Mouse (Mus musculus) left cerebral cortex, postnatal 25 days (tissue): ENCODE results near the gene Fndc3b. TPM values are rescaled to one million over a fixed set of nuclear protein-coding genes. Genes with fewer than 3 reads are reported as not detected.

Experiments used
- DNase-seq, 2 experiments: peaks; one replicate each; pipeline ENCODE4 v3.0.0; 2022; ENCODE audit warnings: low spot score in 2 of 2, mixed read lengths in 1 of 2
- intact Hi-C: fragments of 180-260 bp; cut with DNase I; formaldehyde crosslinking; loops from one replicate; pipeline ENCODE4 v1.15.1; 2025
- total RNA-seq, 2 experiments: library from RNA; stranded (reverse); gene quantifications; 2 replicates each; pipeline ENCODE4 v1.2.3; 2021

Fndc3b gene
- total RNA-seq, 2 experiments from 2014 or later, result 26.5 to 30.0 TPM

DNA sequence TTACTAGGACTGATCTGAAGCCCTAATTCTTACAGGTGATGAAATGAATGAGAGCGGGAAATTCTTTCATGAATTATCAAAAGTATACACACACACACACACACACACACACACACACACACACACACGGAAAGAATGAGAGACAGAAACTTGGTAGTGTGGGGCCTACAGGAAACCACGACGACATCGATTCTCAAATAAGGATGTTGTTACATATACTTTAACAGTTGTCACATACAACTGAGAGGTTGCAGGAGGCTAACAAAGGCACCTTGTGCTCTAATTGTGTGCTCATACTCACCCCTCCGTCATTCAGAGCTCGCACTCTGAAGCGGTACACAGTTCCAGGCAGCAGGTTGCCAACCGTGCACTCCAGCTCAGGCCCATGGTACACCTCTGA lies 252.7 kb downstream of the Fndc3b start:
- intact Hi-C loops, result no loop called here
- DNase-seq, result no peak

DNA sequence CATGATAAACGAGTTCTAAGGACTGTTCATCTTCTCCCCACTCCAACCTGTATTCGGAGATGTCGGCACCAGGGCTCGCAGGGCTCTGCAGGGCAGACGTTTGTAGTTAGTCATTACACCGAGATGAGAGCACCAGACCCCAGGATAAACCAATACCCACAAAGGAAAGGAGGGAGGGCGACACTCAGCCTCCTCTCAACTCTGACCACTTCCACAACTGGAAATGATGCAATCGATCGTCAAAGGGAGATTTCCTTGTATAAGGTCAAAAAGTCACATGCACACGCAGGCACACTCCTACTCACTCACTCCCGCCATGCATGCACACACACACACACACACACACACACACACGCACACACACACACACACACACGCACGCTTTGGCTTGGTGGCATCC lies 254.6 kb downstream of the Fndc3b start:
- DNase-seq, result no peak
- intact Hi-C loops, result no loop called here

DNA sequence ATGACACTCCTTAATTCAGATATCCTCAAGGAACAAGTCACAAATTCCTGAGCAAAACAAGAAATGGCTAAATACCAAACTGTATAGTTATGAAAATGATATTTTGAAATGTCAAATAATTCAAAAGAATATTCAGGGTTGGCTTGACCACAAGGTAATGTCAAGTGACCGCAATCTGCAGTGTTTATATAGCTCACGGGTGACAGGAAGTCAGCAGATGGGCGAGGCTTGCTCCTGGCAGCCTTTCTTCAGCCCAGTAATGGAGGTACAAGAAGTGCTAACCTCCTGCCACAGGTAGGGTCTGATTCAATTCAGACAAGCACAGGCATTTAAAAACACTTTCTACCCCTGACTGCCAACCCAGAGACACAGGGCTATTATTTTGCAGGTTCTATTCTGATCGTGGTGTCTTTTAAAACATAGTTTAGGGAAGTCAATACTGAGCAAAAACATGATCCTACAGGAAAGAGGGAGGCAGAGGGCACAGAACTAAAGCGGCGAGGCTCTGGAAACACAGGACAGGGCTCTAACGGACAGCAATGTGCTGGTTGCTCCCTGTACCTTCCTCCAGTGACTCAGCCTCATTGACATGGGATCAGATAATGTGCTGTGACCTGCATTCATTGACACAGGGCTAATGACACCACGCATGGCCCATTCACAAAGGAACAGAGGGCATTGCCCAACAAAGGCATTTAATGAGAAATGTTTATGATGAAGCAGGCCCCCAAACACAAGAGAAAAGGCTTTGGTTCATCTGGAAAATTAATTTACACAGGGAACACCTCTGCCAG lies 256.5 kb downstream of the Fndc3b start:
- DNase-seq, result no peak
- intact Hi-C loops, result no loop called here

DNA sequence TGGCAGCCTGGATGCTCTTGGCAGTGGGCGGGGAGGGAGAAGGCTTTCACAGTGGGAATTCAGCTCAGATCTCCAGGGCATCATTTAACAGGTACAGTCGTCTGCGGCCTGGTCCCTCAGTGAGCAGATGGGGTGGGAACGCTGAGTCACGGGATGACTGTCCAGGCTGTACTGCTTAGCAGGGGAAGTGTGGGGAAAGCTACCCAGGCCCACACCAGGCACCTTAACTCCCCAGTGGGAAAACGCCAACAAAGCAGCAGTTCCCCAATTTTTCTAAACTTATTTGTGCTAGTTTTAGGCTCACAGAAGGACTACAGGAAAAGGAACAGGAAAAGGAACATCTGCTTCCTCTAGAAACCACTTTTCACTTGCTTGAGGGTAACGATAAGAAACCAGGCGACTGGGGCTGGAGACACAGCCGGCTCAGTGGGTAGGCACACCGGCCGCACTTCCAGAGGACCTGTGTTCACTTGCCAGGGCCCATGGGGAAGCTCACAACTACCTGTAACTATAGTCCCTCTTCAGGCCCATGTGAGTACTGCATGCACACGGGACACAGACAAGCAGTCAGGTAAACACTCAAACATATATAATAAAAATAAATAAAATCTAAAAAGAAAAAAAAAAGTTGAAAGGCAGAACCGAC lies 257.5 kb downstream of the Fndc3b start:
- DNase-seq, result peak in 1 of 2 experiments; percentile 48
- intact Hi-C loops, result no loop called here

DNA sequence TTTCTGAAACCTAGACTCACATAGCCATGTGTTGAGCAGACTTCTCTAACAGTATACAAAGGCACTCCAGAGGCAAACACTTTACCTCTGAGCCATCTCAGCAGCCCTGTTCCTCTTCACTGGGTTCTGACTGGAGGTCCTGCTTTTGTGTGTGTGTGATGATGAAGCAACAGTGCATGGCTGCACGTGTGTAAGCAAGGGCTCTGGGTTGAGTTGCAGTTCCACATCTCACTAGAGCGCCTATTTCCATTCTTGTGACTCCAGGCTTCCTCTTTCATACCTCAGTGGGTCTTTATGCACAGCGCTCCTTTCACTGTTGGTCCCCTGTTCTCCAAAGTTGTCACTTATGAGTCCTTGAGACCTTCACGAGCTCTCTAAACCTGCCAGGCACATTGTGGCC lies 261.7 kb downstream of the Fndc3b start:
- DNase-seq, result no peak
- intact Hi-C loops, result no loop called here

DNA sequence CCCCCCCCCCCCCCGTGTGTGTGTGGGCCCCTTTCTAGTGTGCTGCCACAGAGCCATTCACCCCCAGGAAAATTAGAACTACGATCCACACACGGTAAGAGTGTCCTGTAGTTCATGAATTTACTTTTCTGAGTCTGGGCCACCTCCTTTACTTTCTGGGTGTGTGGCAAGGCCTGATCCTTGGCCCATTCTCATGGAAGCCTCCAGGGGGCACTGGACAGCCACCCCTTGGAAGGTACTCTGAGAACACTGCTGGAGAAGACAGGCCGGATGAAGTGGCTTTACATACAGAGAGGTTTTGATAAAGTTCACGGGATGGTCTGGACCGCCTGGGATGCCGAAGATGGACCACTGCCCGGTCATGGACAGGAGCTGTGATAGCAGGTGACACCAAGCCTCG lies 262.7 kb downstream of the Fndc3b start:
- DNase-seq, result no peak
- intact Hi-C loops, result no loop called here

DNA sequence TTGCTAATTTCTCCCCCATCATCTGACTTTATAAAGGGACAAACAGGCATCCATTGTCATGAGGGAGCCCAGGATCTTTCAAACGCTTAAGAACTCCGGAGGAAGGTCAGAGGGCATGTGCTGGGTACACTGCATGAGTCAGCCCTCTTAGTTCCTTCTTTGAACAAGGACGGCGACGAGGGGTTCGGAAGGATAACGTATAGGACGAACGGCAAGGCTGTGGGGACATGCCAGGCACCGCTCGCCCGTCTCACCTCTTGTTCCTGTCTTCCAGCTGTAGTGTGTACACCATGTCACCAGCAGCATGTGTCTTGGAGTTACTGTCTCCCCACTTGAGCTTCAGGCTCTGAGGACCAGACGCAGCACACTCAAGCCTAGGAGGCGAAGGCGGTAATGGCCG lies 271.4 kb downstream of the Fndc3b start:
- intact Hi-C loops, result no loop called here
- no peak for DNase-seq

DNA sequence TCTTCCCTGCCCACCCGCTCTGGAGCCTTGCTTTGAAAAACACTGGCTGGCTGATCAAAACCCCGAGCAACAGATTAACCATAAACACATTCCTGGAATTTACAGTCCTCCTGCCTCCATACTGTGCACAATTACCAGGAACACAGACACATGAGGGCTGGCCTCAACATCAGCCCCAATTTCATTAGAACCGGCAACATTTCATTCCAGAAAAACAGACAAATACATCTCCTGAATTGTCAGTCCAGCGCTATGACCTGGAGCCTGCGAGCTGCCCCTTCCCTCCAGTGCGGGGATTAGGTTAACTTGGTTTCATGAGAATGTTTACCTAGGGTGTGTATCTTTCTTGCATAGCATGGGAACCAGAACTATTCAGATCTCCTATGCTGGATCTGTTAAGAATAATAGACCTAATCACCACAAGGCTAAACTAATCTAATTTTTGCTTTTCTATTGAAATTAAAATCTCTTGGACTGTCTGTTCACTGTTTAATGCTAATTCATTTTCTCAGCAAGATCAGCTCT lies 275.9 kb downstream of the Fndc3b start:
- intact Hi-C loops, result no loop called here

DNA sequence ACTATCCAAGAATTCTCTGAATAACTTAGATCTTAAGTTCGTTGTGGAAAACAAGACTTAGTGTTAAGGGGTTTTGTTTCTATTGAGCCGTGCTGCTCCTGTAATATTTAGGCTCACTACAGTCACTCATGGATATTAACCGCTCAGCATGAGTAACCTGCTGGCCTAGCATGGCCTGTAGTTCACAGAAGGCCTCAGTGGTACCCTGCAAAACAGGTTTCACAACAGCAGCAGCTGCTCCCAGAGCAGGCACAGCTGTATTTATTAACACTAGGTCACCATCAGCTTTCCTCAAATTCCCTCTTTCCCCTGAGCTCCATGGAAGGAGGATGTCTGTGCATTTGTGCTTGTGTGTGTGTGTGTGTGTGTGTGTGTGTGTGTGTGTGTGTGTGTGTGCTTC lies 278.1 kb downstream of the Fndc3b start:
- intact Hi-C loops, result no loop called here
- no peak for DNase-seq

More for the DNA sequence above, 275.9 kb downstream of the Fndc3b start:
- DNase-seq, result no peak

DNA sequence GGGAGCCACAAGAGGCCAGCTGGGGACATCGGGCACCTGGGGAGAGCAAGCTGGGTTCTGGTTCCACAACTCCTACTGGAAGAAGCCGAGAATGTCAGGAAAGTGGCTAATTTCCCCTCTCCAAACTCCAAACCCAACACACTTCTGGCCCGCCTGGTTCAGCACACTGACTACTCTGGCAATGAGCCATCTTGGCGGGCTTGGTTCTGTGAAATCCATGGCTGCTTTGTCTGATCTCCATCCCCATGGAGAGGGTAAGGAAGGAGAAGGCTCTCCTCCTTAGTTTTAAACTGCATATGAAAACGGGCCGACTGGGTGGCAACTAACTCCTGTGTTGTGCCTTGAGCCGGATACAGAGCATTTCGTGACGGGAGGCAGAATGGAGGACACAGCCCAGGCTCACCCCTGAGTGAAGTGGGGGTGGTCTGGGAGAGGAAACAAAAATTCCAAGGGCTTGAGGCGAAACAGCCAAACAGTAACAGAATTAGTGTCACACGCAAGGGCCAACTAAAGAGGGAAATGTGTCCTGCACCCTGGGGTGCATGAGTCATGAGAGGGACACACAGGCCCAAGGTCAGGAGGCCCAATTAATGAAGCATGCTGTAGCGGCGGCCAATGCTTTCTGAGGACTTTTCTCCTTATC lies 280.4 kb downstream of the Fndc3b start:
- intact Hi-C loops, result no loop called here
- peak in 1 of 2 experiments; percentile 17 for DNase-seq

DNA sequence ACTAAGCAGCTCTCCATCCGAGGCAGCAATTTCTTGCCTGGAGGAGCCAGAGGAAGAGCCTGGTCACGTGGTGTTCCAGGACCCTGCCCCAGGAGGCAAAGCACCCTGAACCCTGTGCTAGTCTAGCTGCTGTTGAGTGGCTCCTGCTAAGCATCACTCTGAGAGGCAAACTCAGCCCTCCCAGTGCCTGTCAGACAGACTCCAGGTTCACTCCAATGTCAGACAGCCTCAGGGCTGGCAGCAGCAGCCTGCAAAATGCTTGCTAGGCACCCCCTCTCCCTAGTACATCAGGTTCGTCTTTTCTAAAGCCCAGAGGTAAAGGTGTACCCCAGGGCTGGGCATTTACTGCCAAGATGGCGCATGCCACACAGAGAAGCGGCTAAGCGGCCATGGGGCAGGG lies 283.7 kb downstream of the Fndc3b start:
- no peak for DNase-seq
- intact Hi-C loops, result no loop called here

DNA sequence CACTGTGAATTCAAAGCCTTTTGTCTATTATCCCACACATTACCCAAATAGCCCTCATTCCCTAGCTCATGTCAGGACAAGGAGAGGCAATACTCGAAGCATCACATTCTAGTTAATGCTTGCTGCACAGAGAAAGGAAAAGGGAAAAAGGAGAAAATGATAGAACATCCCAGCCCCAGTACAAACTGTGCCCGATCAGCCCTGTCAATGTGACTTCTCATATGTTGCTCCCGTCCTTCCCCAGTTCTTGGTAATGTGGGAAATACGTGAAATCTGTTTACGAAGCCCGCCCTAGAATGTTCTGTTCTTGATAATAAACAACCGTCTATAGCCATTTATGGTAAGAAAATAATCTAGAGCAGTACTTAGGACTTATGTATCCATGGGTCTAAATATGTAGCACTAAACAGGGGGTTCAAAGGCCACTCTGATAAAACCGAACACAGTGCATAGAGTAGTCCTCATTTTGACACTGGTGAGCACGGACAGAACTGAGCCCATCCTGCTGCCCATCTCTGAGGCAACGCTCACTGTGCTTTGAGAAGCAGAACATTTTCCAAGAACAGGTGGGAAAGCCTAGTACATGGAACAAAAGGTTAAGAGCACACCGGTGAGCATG lies 286.9 kb downstream of the Fndc3b start:
- intact Hi-C loops, result no loop called here
- no peak for DNase-seq

DNA sequence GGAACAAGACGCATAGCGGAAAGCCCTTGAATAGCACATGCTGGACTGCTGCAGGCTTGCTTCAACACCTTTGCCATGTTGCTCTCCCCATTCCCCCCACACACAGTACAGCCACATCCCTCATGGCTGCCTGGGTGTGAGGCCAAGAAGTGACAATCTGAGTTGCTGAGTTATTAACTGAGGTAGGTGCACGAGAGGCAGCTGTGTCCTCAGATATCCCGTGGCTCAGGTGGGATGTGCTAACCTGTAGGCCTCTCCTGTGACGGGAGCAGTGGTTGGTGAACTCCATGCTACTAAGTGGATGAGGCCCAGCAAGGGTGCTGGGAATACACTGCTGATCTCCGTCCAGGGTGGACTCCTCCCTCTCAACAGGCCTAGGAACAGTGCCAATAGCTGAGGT lies 288.6 kb downstream of the Fndc3b start:
- intact Hi-C loops, result no loop called here
- no peak for DNase-seq

DNA sequence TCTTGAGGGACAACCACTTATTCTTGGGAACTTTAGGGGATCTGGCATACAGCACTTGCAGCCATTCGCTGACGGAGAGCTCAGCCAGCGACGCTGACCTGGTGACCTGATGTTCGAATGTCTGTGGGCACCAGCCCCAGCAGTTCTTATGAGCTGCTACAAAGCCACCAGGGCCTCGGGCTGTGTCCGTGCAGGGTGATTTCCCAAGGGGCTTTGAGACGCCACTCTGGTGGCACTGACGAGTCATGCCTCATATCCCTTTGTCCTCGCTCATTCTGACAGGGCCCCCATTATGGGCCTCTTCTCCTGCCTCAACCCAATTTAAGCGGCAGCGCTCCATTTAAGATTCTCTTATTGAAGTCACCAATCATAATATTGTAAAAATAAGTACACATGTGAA lies 289.1 kb downstream of the Fndc3b start:
- DNase-seq, result no peak
- intact Hi-C loops, result no loop called here

DNA sequence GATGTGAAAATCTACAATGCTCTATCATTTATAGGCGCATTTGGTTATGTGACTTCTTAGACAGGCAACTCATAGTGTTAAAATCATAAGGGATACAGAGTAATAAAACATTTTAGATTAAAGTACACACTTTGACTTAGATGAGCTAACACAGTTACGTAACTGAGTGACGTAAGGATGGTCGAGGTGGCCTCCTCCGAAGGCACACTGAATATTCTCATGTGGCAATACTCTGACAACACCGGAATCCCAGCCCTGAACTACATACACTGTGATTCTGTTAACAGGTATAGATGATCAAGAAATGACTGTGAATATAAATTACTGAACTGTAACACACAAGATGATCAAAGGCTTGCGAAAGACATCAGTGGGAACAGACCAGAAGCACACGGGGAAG lies 292.5 kb downstream of the Fndc3b start:
- intact Hi-C loops, result no loop called here
- no peak for DNase-seq

DNA sequence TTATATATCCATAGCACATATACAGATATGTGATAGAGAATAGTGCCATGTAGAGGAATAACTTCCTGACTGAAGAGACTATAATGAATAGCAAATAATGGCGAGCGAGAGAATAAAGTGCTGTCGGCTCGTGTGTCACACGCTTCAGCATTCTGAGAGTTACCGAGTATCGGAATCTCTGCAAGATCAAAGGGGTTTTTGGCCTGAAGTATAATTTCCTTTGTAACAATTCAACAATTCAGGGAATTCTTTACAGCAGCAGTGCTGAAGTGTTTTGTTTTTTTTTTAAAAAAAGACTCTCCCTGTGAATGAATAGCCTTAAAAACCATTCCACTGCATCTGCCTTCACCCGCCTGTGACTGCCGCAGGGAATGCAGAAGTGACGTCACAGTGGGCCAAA lies 294.3 kb downstream of the Fndc3b start:
- intact Hi-C loops, result no loop called here
- no peak for DNase-seq

DNA sequence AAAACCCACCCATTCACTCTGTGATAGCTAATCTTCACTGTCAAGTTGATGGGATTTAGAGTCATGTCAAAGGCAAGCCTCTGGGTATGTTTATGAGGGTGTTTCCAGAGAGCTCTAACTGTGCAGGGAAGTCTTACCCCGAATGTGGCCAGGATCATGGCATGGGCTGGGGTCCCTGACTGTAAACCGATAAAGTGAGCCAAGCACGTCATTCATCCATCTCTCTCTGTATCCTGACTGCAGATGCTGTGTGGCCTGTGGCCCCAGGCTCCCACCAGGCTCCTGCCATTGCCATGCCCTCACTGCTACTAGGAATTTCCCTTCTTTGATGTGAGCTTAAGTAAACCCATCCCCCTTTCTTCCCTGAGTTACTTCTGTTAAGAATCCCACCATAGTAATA lies 297.5 kb downstream of the Fndc3b start:
- intact Hi-C loops, result no loop called here
- DNase-seq, result no peak

DNA sequence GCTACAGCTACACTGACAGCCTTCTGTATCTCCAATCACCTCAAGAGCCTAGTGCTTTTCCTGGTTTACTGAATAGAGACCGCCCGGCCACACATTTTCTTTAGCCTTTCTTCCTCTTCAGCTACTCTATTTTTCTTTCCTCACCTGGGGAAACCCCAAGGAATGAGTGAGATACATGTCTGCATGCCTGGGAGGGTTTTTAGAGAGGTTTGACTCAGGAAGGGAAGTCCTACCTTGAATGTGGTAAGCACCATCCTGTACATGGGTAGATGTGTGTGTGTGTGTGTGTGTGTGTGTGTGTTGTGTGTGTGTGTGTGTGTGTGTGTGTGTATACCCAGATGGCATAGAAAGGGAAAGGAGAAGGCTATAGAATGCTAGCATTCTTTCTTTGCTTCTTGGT lies 299.8 kb downstream of the Fndc3b start:
- intact Hi-C loops, result no loop called here
- no peak for DNase-seq

DNA sequence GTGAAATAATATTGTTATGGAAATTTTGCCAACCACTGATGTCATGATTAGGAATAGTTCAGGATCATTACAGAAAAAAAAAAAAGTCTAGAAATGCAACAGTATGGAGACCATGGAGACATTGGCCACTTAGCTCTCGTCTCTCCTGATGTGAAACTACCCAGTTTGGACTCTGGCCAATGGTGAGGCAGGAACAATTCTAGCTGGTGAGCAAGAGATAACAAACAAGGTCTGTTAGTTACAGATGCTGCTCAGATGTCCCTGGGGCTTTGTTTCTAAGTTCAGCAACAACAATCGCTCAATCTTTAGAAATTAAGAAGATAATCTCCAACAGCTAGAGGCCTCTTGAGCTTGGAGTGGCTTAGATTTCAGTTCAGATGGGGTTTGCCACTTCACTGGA lies 302.5 kb downstream of the Fndc3b start:
- intact Hi-C loops, result no loop called here
- DNase-seq, result no peak

DNA sequence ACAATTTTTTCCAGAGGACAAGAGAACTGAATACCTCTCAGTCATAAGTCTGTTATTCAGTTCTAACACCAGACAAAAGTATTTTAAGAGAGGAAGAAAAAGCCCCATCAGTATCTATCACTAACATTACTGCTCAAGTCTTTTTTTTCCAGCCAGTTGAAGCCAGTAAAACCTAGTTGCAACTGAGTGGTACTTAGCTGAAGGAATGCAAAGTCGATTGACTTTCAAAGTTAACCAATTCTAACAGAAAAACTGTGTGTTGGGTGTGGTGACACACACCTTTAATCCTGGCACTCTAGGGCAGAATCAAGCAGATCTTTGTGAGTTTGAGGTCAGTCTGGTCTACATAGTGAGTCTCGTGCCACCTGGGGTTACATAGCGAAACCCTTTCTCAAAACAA lies 304.7 kb downstream of the Fndc3b start:
- intact Hi-C loops, result no loop called here
- DNase-seq, result no peak
